24 mouse cellular contexts compared by ENCODE assay signal in genomic region chr13:44097141-44097540, GRCm38 (mm10).
A peak's percentile ranks its signal among the peaks of the same experiment; 100 is the strongest.
DNase-seq lines count a peak whose midpoint lies in the region; ATAC-seq and TF ChIP-seq lines count a peak whose summit lies in the region.
"Had no signal": no experiment of that assay in that cellular context is flagged by ENCODE, and none has a peak within 500 bp of the region (broad histone marks: within the 10 kb centered on the region; RNA-seq: fewer than 3 reads in every experiment).

No protein-coding gene starts in this region.

- H3K9me3 ChIP-seq in heart, embryonic 10.5 days: no peaks in the 10 kb centered on the region
- H3K9me3 ChIP-seq: limb, embryonic 12.5 days had no signal

- no peak overlapping the region for H3K4me3 ChIP-seq in heart, embryonic 10.5 days
- H3K4me3 ChIP-seq in thymus, adult 2 months (ENCODE audit: control insufficient read depth, insufficient read depth, low read length): no peak overlapping the region
- H3K4me3 ChIP-seq: gastrocnemius, adult 2 months; heart, embryonic 13.5 days; hindbrain, embryonic 15.5 days; limb, embryonic 12.5 days; midbrain, embryonic 13.5 days; neural tube, embryonic 12.5 days had no signal

- H3K4me1 ChIP-seq in heart, embryonic 10.5 days: peaks cover 18% of the 10 kb centered on the region; the same call in 1 of the 2 replicates
- peaks cover 4% of the 10 kb centered on the region for H3K4me1 ChIP-seq in thymus, adult 2 months (replicated peaks; ENCODE audit: control insufficient read depth, insufficient read depth, low read length)

- no peak for TF ChIP-seq CTCF in thymus, adult 2 months (IDR thresholded peaks at IDR 0.05; ENCODE audit: borderline replicate concordance, control insufficient read depth, extremely low read depth, insufficient read depth, low read length, poor library complexity)

- WGBS in heart, embryonic 10.5 days: 85% methylated on average over 2 of the region's 2 CpGs
- WGBS in thymus, adult 2 months: 26% methylated on average over 2 of the region's 2 CpGs

- peak; percentile 48 for DNase-seq in heart, embryonic 10.5 days (ENCODE audit: low spot score)
- DNase-seq in heart, postnatal 14 days: no peak
- peak; percentile 31 for DNase-seq in thymus, adult 2 months
- peak; percentile 19 for DNase-seq in thymus, postnatal 4 days
- no peak for DNase-seq in lung, postnatal 25 days (ENCODE audit: low spot score)
- DNase-seq: adrenal gland, postnatal 25 days; cerebellum, postnatal 10 days; gastrocnemius, adult 2 months; heart, postnatal 4 days; kidney, postnatal 36 days; layer of hippocampus, postnatal 36 days; liver, postnatal 0 days; retina, postnatal 1 day; right cerebral cortex, postnatal 25 days; spleen, adult 18-20 months had no signal

- peak; percentile 47; the same call in 1 of the 2 replicates for ATAC-seq in common myeloid progenitor, adult 5-6 weeks (replicated peaks; ENCODE audit: low read depth, poor library complexity, severe bottlenecking)
- no peak for ATAC-seq in cerebellum, adult (ENCODE audit: insufficient number of reproducible peaks, low FRiP score, low TSS enrichment)
- ATAC-seq: intestine, postnatal 0 days; liver, postnatal 0 days; lung, postnatal 0 days; midbrain, embryonic 13.5 days had no signal

- intact Hi-C loops in heart, postnatal 14 days (cut with DNase I): no loop called here

- TF ChIP-seq POLR2A in thymus, adult 2 months (IDR thresholded peaks at IDR 0.05; ENCODE audit: control insufficient read depth, extremely low read depth, insufficient read depth, low read length, poor library complexity): no peak

- H3K27me3 ChIP-seq in heart, embryonic 10.5 days (ENCODE audit: insufficient read depth, poor library complexity, severe bottlenecking): peaks cover 7% of the 10 kb centered on the region; the same call in 1 of the 2 replicates
- H3K27me3 ChIP-seq in thymus, adult 2 months (ENCODE audit: control insufficient read depth, insufficient read depth, low read length): no peaks in the 10 kb centered on the region
- H3K27me3 ChIP-seq: heart, embryonic 13.5 days; hindbrain, embryonic 15.5 days had no signal

- no peaks in the 10 kb centered on the region for H3K36me3 ChIP-seq in heart, embryonic 10.5 days
- H3K36me3 ChIP-seq in thymus, adult 2 months (ENCODE audit: control insufficient read depth, insufficient read depth, low read length): no peaks in the 10 kb centered on the region
- H3K36me3 ChIP-seq: heart, embryonic 13.5 days; hindbrain, embryonic 15.5 days; limb, embryonic 12.5 days; midbrain, embryonic 13.5 days; neural tube, embryonic 12.5 days had no signal

- no peak overlapping the region for H3K27ac ChIP-seq in heart, embryonic 10.5 days
- H3K27ac ChIP-seq in thymus, adult 2 months (ENCODE audit: control insufficient read depth, insufficient read depth, low read length): no peak overlapping the region
- H3K27ac ChIP-seq: gastrocnemius, adult 2 months; heart, embryonic 13.5 days; hindbrain, embryonic 15.5 days; limb, embryonic 12.5 days; midbrain, embryonic 13.5 days; neural tube, embryonic 12.5 days had no signal

Comparison
In these comparisons a context has a peak if more than half of its experiments do, and no peak if none do; other contexts are left out.
1. DNase-seq: peak in heart, embryonic 10.5 days (single experiment), thymus, adult 2 months (single experiment) and thymus, postnatal 4 days (single experiment); none in heart, postnatal 14 days (0 of 2) and lung, postnatal 25 days (single experiment).